Mouse (Mus musculus): ENCODE data around the gene Poll.
A peak's percentile ranks its signal among the peaks of the same experiment; 100 is the strongest.
"Not testable (repeated sequence)": the region's sequence is repeated elsewhere in the genome, so short reads cannot be mapped to it uniquely, and the experiment has no call there.

The Poll gene

DNA sequence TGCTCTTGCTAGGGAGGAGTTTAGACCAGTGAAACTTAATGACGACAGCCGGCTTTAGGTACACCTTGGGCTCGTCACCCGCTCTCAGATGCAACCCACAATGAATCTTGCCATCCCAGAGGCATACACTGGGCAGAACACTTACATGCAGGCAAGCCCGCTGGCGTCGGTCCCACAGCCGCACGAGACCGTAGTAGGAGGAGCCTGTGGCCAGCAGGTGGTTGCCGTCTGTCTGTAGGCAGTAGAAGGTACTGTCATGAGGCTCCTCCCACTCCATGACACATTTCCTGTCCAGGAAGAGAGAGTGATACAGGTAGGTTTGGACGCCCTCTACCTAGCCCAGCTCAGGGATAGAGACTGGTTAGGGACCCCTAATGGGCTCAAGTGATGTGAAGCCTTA is 18.6 kb upstream of the Poll start:
- ATAC-seq (ENCODE audit: insufficient number of reproducible peaks, low FRiP score, low TSS enrichment): no peak

DNA sequence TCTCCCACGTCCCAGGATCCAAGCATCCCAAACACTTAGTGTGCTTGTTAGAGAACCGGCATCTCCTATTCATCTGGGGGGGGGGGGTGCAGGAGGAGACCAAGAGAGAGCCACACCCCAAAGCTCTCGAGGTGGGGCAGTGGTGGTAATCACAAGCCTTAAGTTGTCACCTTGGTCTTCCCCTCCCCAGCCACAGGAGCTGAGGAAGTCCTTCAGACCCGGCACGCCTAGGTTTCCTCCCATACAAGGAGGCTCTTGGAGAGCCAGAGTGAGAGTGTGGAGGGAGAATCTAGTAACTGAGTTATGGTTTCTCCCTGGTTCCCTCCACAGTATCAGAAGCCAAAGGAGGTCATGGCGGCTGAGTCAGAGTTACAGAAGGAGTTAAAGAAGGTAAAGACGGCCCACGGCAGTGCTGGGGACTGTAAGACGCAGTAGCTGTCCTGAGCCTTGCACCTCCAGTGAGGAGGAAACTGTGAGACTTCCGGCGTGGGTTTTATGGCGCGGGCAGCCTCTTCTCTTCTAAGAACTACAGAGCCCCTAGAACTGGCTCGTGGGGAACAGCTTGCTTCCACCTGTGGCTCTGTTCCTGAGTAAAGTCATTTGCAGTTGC is 16.9 kb upstream of the Poll start:
- no peak for ATAC-seq (ENCODE audit: insufficient number of reproducible peaks, low FRiP score, low TSS enrichment)

DNA sequence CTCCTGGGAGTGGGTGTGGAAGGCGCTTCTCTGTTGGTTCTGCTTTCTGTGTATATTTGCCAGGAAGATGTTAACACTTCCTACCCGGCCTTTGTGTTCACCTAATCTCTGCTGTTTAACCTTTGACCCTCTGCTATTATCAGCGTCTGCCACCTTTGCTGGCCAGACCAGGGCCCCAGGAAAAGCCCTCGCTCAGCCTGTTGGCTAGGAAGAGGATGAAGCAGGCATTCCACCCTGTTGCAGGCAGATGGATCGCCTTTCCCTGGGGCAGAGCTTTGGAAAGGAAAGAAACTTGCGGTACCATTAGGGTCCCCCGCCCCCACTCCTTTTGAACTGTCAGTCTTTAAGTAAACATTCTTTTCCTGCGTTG is 15.3 kb upstream of the Poll start:
- no peak for ATAC-seq (ENCODE audit: insufficient number of reproducible peaks, low FRiP score, low TSS enrichment)

DNA sequence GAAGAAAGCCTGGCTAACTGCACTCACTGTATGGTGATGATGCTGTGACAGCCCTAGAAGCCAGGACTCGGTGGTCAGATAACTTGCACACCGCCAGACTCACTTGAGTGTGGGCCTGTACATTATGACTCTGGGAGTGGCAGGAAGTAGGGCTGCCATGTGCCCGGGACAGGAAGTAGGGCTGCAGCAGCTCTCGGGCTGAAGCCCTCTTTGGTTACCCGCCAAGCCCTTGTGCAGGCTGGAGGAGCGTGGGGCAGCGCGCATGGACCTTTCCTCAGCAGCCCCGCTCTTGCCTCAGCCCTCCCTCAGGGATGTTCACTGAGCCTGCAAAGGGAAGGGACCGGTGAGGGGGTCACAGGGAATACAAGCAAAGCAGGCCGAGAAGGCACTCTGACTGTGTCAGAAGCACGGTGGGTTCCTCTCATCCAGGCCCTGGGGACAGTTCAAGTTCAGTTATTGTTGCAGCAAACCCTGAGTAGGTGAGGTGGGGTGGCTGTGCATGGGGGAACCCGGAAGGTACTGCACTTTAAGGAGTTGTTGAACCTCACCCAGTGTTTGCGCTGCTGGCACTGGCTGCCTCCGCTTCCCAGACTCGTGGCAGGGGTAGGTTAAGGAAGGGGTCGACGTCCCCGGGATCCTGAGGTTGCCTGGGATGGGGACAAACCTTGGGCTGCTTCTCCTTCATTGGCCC is 14.8 kb upstream of the Poll start:
- ATAC-seq (ENCODE audit: insufficient number of reproducible peaks, low FRiP score, low TSS enrichment): no peak

DNA sequence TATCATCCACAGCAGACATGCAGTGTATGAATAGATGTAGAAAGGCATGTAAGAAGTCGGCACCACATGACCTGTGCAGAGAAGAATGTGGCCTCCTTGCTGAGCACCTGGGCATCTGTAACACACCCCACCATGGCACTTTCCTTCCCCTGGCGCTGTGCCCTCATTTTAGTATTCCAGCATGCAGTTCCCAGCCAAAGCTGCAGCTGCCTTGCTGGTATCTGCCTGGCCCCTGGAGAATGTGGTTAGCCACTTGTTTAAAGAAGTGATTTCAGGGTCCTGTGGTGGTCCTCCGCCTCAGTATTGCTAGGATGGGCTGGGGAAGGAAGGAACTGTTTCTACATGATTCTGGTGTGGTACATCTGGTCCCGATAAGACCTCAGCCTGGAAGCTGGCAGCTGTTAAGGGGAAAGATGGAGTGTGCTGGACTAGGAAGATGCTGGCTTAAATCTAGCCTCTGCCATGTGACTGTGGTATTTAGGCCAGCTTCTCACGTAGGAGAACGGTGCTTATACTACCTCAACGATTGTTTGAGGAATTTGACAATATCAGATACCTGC is 14.1 kb upstream of the Poll start:
- no peak for ATAC-seq (ENCODE audit: insufficient number of reproducible peaks, low FRiP score, low TSS enrichment)

DNA sequence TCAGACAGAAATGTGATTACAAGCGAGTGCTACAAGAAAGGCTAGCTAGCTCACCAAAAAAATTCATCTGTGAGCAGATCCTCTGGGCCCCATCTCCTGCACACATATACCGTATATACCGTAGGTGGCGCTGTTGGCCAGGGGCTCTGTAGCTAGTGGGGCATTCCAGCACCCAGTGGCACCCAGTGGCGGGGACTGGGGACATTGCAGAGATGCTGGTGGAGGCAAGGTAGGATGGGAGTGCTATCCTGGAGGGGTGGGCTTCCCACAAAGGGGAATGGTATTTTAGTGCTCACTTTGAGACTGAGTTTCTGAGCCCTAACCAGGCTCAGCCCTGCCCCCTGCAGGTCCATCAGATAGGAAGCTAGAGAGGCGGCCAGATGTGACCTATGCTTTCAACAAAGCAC is 13.5 kb upstream of the Poll start:
- ATAC-seq (ENCODE audit: insufficient number of reproducible peaks, low FRiP score, low TSS enrichment): peak; percentile 56; the same call in 1 of the 2 replicates

DNA sequence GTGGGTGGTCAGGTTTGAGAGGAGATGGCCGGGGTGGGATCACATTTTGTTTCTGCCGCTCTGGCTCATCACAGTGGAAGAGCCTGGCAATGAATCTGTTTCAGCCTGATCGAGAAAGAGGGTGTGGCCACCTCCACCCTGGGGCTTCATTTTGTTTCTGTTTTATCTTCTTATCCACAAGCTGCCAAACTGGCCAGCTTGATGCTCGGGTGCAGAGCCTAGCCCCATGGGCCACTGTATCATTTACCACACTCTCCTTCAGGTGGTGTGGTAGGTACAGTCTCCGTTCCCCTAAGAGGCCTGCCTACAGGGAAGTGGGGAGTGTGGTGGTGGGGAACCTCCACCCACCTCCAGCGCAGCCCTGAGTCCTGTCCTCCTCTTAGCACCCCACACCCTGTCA is 12.7 kb upstream of the Poll start:
- no peak for ATAC-seq (ENCODE audit: insufficient number of reproducible peaks, low FRiP score, low TSS enrichment)

DNA sequence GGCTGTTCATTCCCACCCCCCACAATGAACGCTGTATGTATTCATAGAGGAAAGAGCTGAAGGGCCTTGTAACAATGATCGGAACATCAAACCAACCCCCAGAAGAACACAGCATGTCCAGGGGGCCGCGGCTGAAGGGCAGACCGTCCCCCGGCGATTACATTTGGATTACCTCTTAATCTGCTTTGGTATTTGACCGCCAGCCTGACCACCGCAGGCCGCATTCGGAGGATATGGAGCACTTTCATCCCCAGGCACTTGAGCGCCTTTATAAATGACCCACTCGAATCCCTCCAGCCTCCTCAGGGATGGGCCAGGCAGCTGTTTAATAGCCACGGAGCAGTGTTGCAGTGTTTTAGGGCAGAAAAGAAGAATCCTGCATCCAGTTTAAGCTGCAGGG is 7.0 kb upstream of the Poll start:
- ATAC-seq (ENCODE audit: insufficient number of reproducible peaks, low FRiP score, low TSS enrichment): no peak

DNA sequence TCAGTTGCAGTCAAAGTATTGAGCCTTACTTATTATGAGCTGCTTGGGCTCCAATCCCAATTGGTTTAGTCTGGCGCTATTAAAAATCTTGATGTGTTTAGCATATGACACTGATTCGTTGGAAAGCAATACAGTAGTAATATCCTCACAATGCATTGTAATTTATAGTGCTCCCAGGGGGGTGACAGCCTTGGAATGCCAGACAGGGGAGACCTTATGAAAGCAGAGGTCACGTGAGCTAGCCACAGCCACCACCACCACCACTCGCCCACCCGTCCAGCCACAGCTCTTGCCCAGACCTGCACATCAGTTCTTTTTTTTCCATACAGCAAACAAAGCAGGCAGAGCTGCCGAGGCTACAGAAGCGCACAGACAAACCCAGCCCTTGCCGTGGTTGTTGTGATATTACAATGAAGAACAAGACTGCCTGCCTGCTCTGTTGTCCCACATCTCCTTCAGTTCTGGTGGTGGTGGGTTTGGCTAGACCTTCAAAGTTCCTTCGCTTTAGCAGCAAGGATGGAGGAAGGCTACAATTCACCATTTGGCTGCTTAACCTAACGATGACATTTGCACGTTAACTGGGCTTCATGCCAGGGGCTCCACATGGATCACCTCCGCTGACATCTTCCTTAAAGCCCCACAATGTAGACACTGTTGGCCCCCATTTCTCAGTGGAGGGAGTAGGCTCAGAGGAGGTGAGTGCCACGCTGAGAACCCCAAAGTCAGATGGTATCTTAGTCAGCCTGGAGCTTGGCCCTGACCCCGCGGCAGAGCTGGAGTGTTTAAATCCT is 5.8 kb upstream of the Poll start:
- no peak for ATAC-seq (ENCODE audit: insufficient number of reproducible peaks, low FRiP score, low TSS enrichment)

DNA sequence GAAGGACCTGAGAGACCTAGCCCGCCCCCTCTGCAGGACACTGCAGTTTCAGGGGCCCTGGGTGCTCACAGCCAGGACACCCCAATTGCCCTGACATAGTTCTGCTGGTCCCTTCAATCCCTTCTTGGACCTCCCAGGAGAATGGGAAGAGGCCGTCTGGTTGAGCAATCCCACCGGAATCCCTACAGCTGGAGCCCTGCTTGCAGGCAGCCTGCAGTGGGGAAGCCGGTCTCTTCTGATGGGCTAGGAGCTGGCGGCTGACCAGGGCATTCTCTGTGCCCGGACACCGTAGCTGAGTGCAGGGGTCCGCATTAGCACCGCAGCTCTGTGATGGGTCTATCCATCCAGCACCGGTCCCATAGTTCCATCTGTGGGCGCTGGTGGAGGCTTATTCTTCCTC is 6.2 kb downstream of the Poll start:
- no peak for ATAC-seq (ENCODE audit: insufficient number of reproducible peaks, low FRiP score, low TSS enrichment)

DNA sequence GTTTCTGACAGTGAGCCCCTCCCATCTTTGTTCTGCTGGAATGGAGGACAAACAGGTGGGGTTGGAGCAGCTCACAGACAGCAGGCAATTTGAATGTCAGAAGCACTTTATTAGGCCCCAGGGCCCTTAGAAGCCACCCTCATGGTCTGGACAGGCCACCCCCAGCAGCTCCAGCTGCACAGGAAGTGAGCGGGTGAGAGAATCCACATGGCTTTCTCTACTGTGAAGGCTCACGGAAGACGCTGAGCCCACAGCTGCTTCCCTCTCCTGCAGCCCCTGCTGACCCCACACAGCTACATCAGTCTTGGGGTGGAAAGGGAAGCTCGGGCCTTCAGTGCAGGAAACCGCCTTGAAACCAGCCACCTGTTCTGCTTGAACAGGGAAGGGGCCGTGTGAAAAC is 8.1 kb downstream of the Poll start:
- no peak for ATAC-seq (ENCODE audit: insufficient number of reproducible peaks, low FRiP score, low TSS enrichment)

DNA sequence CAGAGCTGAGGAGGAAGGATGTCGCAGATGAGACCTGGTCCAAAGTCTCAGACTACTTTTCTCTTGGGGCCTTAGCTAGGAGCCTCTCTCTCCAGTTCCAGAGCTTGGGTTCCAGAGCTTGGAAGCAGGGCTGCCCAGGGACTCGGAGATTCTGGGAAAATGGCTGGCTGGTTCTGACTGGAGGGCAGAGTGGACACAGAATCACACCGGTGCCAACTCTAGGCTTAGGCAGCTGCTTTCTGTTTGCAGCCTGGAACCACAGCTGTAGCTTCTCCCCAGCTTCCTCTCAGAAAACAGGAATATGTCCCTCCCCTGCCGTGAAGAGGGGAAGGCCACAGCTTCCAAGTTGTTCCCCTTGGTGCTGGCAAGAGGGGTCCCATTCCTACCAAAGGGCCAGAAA is 10.4 kb downstream of the Poll start:
- ATAC-seq (ENCODE audit: insufficient number of reproducible peaks, low FRiP score, low TSS enrichment): no peak

DNA sequence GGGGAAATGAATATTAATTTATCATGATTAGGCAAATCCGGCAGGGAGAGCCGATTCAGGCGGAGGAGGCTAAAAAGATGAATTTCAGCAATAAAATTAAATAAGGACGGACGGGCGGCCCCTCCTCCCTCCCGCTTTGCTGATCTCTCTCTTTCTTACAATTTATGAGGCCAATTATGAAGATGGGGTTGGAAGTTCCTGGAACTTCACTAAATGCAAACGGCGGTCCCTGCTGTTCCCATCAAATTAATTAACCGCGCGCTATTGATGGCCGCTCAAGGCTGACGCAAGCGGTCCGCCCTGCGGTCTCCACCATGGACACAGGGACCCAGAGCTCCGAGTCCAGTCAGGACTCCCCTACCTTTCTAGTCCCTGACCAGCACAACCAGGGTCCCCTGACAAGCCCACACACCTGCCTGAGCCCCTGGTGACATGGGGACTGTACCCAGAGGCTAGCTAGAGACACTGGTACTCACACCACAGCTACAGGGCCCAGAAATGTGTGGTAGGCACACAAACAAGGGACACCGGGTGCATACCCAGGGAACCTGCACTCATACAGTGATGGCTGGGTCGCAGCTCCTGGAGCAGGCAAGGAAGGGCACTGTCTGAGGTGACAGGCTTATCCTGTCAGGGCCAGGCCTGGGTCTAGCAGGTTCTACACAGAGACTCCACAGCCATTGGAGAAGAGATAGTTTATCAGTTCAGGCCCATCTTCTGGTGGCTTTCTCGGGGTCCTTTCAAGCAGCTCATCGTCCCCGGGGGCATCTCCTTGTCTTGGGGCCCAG is 11.0 kb downstream of the Poll start:
- ATAC-seq (ENCODE audit: insufficient number of reproducible peaks, low FRiP score, low TSS enrichment): no peak

DNA sequence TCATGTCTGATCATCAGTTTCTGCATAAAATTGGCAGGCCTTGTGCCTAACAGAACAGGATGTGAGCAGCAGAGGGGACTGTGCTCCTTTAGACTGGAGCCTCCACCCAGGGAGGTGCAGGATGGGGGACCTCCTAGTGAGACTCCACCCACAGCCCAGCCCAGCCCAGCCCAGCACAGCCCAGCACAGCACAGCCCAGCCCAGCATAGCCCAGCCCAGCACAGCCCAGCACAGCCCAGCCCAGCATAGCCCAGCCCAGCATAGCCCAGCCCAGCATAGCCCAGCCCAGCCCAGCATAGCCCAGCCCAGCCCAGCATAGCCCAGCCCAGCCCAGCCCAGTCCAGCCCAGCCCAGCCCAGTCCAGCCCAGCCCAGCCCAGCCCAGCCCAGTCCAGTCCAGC is 12.1 kb downstream of the Poll start:
- not testable (repeated sequence) for ATAC-seq (ENCODE audit: insufficient number of reproducible peaks, low FRiP score, low TSS enrichment)

DNA sequence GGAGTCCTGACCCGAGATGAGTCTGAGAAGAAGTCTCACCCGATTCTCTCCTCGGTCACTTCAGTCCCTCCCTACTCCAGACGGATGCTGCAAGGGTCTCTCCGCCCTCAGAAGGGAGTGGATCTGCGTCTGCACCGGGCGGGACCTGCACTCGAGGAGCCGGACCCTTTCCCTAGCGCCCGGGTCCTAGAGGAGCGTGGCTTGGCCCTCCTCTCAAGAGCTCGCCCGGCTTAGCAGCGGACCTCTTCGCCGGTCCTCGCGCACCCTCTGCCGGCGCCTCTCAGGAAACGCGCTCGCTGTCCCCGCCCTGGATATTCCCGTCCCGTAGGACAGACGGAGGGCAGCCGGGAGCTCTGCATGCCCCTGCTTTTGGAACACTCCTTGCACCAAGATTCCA is 15.4 kb downstream of the Poll start:
- ATAC-seq (ENCODE audit: insufficient number of reproducible peaks, low FRiP score, low TSS enrichment): peak; percentile 71

DNA sequence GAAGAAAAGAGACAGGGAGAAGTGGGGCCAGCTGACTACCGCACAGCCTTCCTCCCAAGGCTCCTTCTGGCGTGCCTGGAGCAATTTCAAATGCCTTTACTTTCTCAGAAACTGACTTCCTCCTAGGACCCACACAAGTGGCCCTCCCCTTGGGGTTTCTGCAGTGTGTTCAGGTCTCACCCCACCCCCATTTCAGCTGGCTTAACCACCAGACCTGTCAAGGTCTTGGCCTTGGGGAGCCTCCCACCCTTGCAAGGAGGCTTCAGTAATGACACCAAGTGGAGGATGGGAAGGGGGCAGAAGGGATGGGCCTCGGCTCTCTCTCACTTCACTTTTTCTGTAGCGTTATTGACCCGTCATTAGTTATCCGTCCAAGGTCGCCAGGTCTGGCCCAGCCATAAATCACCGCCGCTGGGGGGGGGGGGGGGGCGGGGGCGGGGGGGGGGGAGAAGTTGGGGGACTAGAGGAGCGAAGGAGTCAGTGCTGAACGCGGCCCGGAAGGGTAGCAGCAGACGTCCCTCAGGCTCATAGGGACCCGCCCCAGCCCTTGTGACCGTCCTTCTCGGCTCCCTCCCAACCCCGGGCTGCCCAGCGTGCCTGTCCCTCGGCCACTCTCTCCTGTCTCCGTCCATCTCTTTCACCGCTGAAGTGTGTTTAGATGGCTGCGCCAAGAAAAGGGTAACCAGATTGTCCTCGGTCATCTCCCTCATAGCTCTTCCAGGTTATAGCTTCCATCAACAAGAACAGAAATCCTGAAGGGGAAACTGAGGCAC is 16.0 kb downstream of the Poll start:
- ATAC-seq (ENCODE audit: insufficient number of reproducible peaks, low FRiP score, low TSS enrichment): 0 out of 2 replicates have a peak, but pooled peaks have one; percentile 22

DNA sequence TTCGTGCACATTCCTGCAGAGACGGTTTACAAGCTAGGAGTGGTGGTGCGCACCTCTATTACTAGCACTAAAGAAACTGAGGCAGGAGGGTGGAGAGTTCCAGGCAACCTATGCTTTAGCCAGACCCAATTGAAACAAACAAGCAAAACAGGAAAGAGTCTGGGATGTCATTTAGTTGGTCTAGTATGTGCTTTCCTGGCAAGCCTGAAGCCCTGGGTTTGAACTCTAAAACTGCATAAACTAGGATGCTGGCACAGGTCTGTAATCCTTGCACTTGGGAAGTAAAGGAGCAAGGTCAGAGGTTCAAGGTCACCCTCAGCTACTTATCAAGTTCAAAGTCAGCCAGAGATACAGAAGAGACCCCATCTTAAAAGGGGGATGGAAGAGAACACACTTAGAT is 18.3 kb downstream of the Poll start:
- no peak for ATAC-seq (ENCODE audit: insufficient number of reproducible peaks, low FRiP score, low TSS enrichment)

DNA sequence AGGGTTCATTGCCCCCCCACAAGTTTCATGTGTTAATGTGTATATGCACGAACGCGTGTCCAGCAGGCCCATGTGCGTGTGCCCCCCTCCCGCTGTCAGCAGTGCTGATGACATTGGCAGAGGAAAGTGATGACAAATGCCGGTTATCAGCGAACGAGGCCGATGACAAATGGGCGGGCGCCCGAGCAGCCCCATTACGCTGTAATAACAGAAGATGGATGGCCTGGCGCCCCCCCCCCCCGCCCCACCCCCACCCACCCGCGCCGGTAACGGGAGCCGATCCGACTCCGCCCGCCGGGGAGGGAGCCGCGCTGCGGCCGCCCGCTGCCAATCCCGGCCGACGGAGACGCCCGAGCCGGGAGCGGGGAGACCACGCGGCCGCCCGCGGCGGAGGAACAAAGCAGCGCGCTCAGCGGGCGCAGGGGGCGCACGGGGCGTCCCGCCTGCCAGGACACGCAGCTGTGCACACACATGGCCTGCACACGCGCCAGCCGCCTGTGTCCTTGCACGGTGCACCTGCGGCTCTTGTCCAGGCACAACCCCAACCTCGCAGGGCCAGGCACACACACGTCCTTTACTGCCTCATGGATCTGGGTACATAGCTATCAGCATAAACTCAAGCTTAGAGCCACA is 18.8 kb downstream of the Poll start:
- ATAC-seq (ENCODE audit: insufficient number of reproducible peaks, low FRiP score, low TSS enrichment): no peak

DNA sequence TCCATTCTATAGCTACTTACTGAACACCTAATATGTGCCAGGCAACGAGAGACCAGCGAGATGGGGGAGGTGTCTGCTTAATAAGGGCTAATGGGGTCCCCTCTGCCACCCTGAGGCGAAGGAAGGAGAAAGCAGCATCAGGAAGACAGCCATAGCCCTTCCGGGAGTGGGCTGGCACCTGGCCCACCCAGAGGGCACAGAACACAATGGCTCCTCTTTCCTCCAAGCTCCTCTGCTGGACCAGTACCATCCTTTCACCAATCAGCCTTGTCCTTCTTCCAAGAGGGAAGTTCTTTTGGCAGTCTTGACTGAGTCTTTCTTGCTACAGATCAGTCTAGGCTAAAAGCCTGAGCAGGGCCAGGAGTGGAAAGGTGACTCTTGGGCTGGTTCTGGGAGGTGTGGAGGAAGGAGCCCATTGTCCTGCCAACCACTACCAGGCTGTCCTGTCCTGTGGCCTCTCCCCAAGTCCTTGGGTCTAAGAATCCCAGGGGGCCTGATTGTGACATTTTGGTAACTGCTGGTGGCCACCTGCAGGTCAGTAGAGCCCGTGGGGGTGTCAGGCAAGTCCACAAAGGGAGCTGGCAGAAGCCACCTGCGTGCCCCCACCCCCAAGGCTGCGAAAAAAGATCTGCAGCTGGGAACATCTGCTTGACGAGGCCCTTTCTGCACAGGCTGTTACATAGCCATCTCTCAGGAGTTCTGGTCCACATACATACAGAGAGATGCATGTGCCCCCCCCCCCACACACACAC is 19.5 kb downstream of the Poll start:
- no peak for ATAC-seq (ENCODE audit: insufficient number of reproducible peaks, low FRiP score, low TSS enrichment)
